Mouse (Mus musculus) intestine, postnatal 0 days (tissue): ENCODE results near the gene Zyx. TPM values are rescaled to one million over a fixed set of nuclear protein-coding genes. Genes with fewer than 3 reads are reported as not detected.

Experiments
- ATAC-seq: fragments of 200-750 bp; cut with Nextera tagmentation; 2 replicates; pipeline ENCODE4 v1.8.0; 2017; ENCODE audit warnings: mild to moderate bottlenecking, moderate TSS enrichment, moderate library complexity
- H3K27ac ChIP-seq: fragments of 300-500 bp; sonication (generic); 2 replicates; pipeline ENCODE4 v1.5.1; 2014; ENCODE audit warnings: mild to moderate bottlenecking, low read depth, low read length, moderate library complexity
- H3K27me3 ChIP-seq: fragments of 300-500 bp; sonication (generic); replicated peaks from 2 replicates; pipeline ENCODE4 v1.6.1; 2014; ENCODE audit warnings: low read length, mixed read lengths; ENCODE audit not compliant: control insufficient read depth, insufficient read depth
- H3K36me3 ChIP-seq: fragments of 300-500 bp; sonication (generic); 2 replicates; pipeline ENCODE4 v1.6.1; 2014; ENCODE audit warnings: mild to moderate bottlenecking, moderate library complexity; ENCODE audit not compliant: control insufficient read depth, insufficient read depth
- H3K4me1 ChIP-seq: fragments of 300-500 bp; sonication (generic); replicated peaks from 2 replicates; pipeline ENCODE4 v1.6.1; 2014; ENCODE audit warnings: antibody characterized with exemption, low read length, mixed read lengths; ENCODE audit not compliant: control insufficient read depth, insufficient read depth
- H3K4me2 ChIP-seq: fragments of 300-500 bp; sonication (generic); replicated peaks from 2 replicates; pipeline ENCODE4 v1.6.1; 2014; ENCODE audit warnings: low read depth, mild to moderate bottlenecking, moderate library complexity
- H3K4me3 ChIP-seq: fragments of 300-500 bp; sonication (generic); 2 replicates; pipeline ENCODE4 v1.5.1; 2014; ENCODE audit warnings: low read depth, low read length
- H3K9ac ChIP-seq: fragments of 300-500 bp; sonication (generic); 2 replicates; pipeline ENCODE4 v1.6.1; 2014; ENCODE audit warnings: mild to moderate bottlenecking, low read depth, low read length
- H3K9me3 ChIP-seq: fragments of 300-500 bp; sonication (generic); 2 replicates; pipeline ENCODE4 v1.6.1; 2016; ENCODE audit warnings: mixed run types; ENCODE audit not compliant: control insufficient read depth
- CTCF ChIP-seq: sonication (generic); IDR thresholded peaks from 2 replicates; pipeline ENCODE4 v1.5.1; 2016; ENCODE audit warnings: low read depth, mild to moderate bottlenecking, control low read depth, antibody characterized with exemption, moderate library complexity
- WGBS: fragments of 180-500 bp; shearing (Covaris S2); extraction: QIAGEN DNeasy Blood & Tissue Kit; methylation state at CpG from one replicate; pipeline ENCODE4 v1.1.7; 2014; 5-methylcytosine and 5-hydroxymethylcytosine counted together
- polyA plus RNA-seq: library from polyadenylated mRNA; unstranded; fragments of >200 nt; fragmentation: Nextera tagmentation; extraction: Ambion mirVana; gene quantifications from 2 replicates; pipeline ENCODE4 v1.2.1, GENCODE M21; 2015

Zyx gene
- polyA plus RNA-seq, 1 experiment from 2014 or later: 54.8 TPM

DNA sequence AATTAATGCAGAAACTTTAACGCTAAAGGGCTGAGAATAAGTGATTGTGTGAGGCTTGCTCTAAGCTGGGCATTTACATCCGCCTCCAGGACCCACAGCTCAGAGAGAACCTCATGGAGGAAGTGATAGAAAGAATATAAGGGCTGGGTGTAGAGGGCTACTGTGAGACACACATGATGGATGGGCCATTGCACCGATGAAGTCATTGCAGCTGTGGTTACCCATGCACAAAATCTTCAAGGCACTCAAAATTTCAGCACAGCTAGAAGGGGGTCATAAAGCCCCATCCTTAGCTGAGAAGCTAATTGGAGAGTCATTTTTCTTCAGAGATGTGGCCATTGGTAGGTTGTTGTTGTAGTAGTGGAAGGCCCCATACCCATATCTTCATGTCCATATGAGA, 48.9 kb downstream of the Zyx start:
- no peak overlapping the region for H3K9ac ChIP-seq
- TF ChIP-seq CTCF: no peak
- H3K4me3 ChIP-seq: no peak overlapping the region
- no peaks in the 10 kb centered on the region for H3K36me3 ChIP-seq
- H3K4me1 ChIP-seq: no peaks in the 10 kb centered on the region
- no peak overlapping the region for H3K4me2 ChIP-seq
- H3K27ac ChIP-seq: no peak overlapping the region
- WGBS: 82% methylated on average over 3 of the region's 3 CpGs
- ATAC-seq: no peak
- H3K27me3 ChIP-seq: no peaks in the 10 kb centered on the region
- H3K9me3 ChIP-seq: no peaks in the 10 kb centered on the region

DNA sequence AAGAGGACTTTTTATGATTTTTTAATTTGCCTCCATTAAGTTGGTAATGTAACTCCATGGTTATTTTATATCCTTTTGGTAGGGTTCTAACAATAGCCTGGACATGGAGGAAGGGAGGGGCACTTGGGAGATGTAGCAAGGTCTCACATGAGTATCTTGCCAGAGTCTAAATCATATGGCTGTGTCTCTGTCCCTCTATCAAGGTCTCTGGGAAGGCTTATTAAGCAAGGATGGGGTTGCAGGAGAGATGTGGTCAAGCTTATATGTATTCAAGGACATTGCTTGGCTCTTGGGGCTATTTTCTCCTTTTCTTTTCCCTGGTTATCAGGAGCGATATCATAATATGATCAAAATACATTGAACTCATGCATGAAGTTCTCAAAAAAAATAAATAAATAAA, 49.6 kb downstream of the Zyx start:
- no peak for ATAC-seq
- WGBS: 90% methylated on average over 1 of the region's 1 CpGs
- no peak overlapping the region for H3K9ac ChIP-seq
- no peak for TF ChIP-seq CTCF
- no peak overlapping the region for H3K4me3 ChIP-seq
- no peaks in the 10 kb centered on the region for H3K36me3 ChIP-seq
- no peak overlapping the region for H3K27ac ChIP-seq
- no peaks in the 10 kb centered on the region for H3K27me3 ChIP-seq
- no peak overlapping the region for H3K4me2 ChIP-seq
- H3K4me1 ChIP-seq: no peaks in the 10 kb centered on the region
- no peaks in the 10 kb centered on the region for H3K9me3 ChIP-seq

DNA sequence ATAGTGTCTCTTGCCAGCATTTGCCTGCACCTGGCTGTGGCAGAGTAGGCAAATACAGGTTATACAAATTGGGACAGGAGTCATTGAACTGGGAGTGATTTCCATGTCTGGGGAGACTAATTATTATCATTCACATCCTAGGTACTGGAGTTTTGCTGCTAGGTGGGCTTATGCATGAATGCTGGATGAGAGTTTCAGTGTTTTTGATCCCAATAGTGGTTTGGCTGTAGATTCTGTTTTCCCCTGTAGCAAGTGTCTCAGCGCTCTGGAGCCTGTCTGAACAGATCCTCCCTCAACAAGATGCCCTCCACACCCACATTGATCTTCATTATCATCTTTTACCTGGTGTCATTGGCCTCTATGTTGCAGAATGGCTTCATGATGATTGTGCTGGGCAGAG, 50.5 kb downstream of the Zyx start, which contains the start of gene Tas2r143:
Gene Tas2r143, plus strand, starts transcription at position 301 of the 400 bp plus-strand sequence.
- ATAC-seq: no peak
- 79% methylated on average over 1 of the region's 1 CpGs for WGBS
- no peaks in the 10 kb centered on the region for H3K9me3 ChIP-seq
- no peak for TF ChIP-seq CTCF
- no peak within 1 kb of the TSS for H3K4me3 ChIP-seq
- H3K4me1 ChIP-seq: no peaks in the 10 kb centered on the region
- H3K9ac ChIP-seq: no peak within 1 kb of the TSS
- H3K27me3 ChIP-seq: no peaks in the 10 kb centered on the region
- H3K27ac ChIP-seq: no peak within 1 kb of the TSS
- no peaks in the 10 kb centered on the region for H3K36me3 ChIP-seq
- H3K4me2 ChIP-seq: no peak within 1 kb of the TSS

DNA sequence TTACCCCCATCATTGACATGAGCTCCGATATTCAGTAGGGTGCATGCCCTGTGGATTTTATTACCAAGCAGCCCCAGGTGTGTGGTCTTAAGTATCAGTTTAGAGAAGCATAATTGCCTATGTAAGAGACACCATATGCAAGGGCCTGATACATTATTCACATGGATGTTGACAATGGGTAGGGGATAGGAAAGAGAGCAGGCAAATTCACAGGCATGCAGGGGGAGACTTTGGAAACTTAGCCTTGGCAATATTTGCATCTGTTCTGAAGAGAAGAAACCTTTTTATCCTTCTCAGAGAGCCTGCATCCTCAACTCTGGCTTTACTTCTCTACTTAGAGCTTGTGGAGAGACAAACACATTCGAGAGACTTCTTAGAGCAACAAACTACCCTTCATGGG, 55.7 kb downstream of the Zyx start, which contains the start of gene Tas2r135:
Gene Tas2r135, plus strand, starts transcription at position 301 of the 400 bp plus-strand sequence.
- ATAC-seq: no peak
- H3K9ac ChIP-seq: no peak within 1 kb of the TSS
- H3K27ac ChIP-seq: no peak within 1 kb of the TSS
- no peaks in the 10 kb centered on the region for H3K4me1 ChIP-seq
- TF ChIP-seq CTCF: no peak
- H3K4me3 ChIP-seq: no peak within 1 kb of the TSS
- no peaks in the 10 kb centered on the region for H3K27me3 ChIP-seq
- no peaks in the 10 kb centered on the region for H3K9me3 ChIP-seq
- no peaks in the 10 kb centered on the region for H3K36me3 ChIP-seq
- WGBS: 88% methylated on average over 2 of the region's 2 CpGs
- H3K4me2 ChIP-seq: no peak within 1 kb of the TSS

Other genes with a start within 250 kb of the Zyx start
- not detected in 2 replicates for gene Tas2r139, start 208.7 kb upstream of the Zyx start, polyA plus RNA-seq
- not detected in 2 replicates for gene Tas2r144, start 134.3 kb upstream of the Zyx start, polyA plus RNA-seq
- gene Gstk1, start 103.7 kb upstream of the Zyx start, polyA plus RNA-seq: 20.5 and 22.6 TPM in 2 replicates
- 29.7 and 32.4 TPM in 2 replicates for gene Tmem139, start 87.7 kb upstream of the Zyx start, polyA plus RNA-seq
- gene Casp2, start 84.6 kb upstream of the Zyx start, polyA plus RNA-seq: 13.0 and 13.4 TPM in 2 replicates
- 0.12 and 0.18 TPM in 2 replicates for gene Clcn1, start 62.9 kb upstream of the Zyx start, polyA plus RNA-seq
- 0.05 and 0.12 TPM in 2 replicates for gene Fam131b, start 25.0 kb upstream of the Zyx start, polyA plus RNA-seq
- 13.3 and 13.7 TPM in 2 replicates for gene Epha1, start 23.6 kb downstream of the Zyx start, polyA plus RNA-seq
- not detected in 2 replicates for gene Tas2r143, start 50.6 kb downstream of the Zyx start, polyA plus RNA-seq
- gene Tas2r135, start 55.8 kb downstream of the Zyx start, polyA plus RNA-seq: not detected in 2 replicates
- not detected in 2 replicates for gene Tas2r126, start 84.9 kb downstream of the Zyx start, polyA plus RNA-seq
- gene Olfr458, start 115.6 kb downstream of the Zyx start, polyA plus RNA-seq: not detected in 2 replicates
- gene Olfr457, start 126.7 kb downstream of the Zyx start, polyA plus RNA-seq: not detected in 2 replicates
- gene Olfr456, start 137.6 kb downstream of the Zyx start, polyA plus RNA-seq: not detected in 2 replicates
- gene Olfr455, start 198.0 kb downstream of the Zyx start, polyA plus RNA-seq: not detected in 2 replicates
- not detected in 2 replicates for gene Tcaf3, start 248.1 kb downstream of the Zyx start, polyA plus RNA-seq